In genomic region chr9:15734056-15734866, GRCm38 (mm10) we compare ENCODE assay signal across 13 mouse cellular contexts.
"Had no signal": no experiment of that assay in that cellular context is flagged by ENCODE, and none has a peak within 500 bp of the region (broad histone marks: within the 10 kb centered on the region; RNA-seq: fewer than 3 reads in every experiment).

No protein-coding gene starts in this region.

- DNase-seq: kidney, adult 11 months; kidney, adult 8-10 months; kidney, postnatal 10 days; left cerebral cortex, postnatal 4 days; liver, embryonic 13.5 days; lung, adult 2 months; lung, postnatal 14 days; lung, postnatal 4 days; midbrain, embryonic 14.5 days; retina, postnatal 1 day; right cerebral cortex, postnatal 25 days; spleen, adult 18-20 months; thymus, postnatal 25 days had no signal
